Mouse (Mus musculus) spleen, postnatal 10 days (tissue): ENCODE measurements at regions not wholly inside any gene's neighbourhood (a gene's known extent, or its start where the extent isn't known, plus 50 kb on each side); places are given as distances from the start of the nearest gene placed in this dataset.

ENCODE experiments used
- DNase-seq, 2 experiments: peaks; one replicate each; pipeline ENCODE4 v3.0.0; 2021 to 2022; ENCODE audit warnings: low spot score in 2 of 2

GRCm38 (mm10) chr3:50939602-50940001 is 284.6 kb upstream of the Noct start:
- no peak for DNase-seq

- no peak for DNase-seq
Observed at GRCm38 (mm10) chr3:50940656-50941055, 283.6 kb upstream of the Noct start.

DNA sequence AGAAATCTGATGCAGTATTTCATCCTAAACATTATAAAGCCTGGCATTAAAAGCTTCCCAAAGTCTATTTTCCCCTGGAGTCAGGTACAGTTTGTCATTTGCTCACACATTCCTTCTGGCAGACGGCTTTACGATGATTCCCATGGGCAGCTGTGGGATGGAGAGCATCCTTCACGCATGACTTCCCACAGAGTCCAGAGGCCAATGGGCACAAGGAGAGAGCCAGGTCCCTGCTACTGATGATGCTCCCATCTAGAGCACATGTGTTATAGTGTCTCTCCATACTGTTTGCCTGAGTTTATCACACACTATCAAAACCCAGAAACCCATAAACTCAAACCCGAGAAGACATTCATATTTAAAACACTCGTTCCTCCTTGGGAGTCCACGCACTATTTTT is 270.8 kb upstream of the Noct start:
- DNase-seq, result no peak

DNA sequence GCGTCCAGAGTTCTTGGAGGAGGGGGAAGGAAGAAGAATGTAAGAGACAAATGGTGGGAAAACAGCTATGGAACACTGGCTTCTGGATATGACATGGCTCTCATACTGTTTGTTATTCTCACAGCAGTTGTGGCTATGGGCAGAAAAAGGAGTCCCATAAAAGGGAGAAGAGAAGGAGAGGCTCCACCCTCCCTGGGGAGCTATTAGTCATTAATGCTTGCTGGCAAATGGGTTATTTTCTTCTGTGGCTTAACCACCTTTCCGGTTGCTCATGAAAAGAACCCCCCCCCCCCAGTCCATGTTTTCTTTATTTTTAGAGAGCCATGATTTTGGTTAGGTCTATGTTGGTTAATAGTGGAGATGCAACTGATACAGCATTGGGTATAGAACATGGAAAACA is 253.9 kb upstream of the Noct start:
- DNase-seq, result no peak

DNA sequence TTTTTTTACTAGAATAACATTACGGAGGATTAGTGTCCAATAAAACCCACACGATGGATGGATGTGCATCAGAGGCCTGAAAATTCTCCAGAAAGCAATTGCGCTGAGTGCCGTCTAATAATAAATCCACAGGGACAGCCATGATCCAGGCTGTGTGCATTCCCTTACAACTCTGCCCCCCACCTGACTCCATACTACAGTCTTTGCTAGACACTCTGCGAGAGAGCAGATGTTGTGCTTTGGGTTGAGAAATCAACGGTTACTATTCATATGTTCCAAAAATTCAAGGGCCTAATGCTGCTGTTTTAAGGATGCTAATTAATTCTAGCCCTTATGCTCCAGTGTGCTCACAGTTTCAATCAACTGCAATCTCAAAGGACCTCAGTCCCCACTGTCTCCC is 251.2 kb upstream of the Noct start:
- no peak for DNase-seq

- no peak for DNase-seq
Observed at GRCm38 (mm10) chr3:50976141-50976780, 248.0 kb upstream of the Noct start.

DNA sequence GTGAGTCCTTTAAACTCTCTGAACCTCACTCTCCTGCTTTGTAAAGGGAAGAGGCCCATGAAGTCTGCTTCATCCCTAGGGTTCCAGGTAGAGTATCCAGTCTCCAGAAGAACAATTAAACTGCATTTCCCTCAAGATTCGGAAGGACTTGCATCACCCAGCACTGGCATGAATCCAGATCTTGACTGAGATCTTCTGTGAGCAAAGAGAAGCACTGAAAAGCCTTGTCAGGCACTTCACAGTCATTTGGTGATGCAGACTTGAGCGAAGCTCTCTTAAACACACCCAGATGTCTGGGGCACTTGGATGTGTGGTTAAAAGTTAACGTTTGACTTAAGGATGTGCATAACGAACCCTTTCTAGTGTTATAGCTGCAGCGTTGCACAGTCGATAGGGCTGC is 247.4 kb upstream of the Noct start:
- no peak for DNase-seq

GRCm38 (mm10) chr3:50978636-50979035 is 245.6 kb upstream of the Noct start:
- no peak for DNase-seq

GRCm38 (mm10) chr3:50979592-50979991 is 244.7 kb upstream of the Noct start:
- DNase-seq, result no peak

DNA sequence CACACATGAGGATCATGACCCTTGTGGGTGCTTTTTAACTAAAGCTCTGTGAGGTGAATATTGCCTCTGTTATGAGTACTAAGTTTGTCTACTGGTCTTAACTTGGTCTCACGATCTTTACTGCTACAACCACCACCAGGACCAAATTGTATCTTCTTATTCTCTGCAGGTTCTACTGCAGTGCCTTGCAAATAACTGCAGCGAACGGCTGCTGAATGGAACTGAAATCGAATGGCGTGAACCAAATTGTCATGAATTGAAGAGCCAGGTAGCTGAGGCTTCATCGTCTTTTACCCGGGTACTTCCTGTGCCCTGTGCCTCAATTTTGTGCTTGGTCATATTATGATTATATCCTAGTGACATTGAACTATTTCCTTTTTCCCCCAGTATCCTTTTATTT is 242.5 kb upstream of the Noct start:
- no peak for DNase-seq

DNA sequence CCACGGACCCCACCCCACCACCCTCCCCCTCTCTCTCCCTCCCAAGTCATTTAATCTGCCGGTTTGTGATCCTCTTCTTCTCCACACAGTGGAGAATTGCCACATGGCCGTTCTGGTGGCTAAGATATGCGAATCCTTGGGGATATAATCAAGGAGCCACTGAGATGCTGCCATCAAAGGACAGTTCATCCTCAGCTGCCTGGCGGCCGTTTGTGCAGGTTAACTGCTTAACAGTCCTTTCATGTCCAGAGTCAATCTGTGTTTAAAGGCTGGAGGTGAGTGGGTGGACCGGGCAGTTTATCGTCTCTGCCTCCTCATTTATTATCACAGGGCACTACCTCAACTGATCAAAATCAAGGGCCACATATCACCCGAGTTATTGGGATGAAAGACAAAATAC is 241.6 kb upstream of the Noct start:
- no peak for DNase-seq

DNA sequence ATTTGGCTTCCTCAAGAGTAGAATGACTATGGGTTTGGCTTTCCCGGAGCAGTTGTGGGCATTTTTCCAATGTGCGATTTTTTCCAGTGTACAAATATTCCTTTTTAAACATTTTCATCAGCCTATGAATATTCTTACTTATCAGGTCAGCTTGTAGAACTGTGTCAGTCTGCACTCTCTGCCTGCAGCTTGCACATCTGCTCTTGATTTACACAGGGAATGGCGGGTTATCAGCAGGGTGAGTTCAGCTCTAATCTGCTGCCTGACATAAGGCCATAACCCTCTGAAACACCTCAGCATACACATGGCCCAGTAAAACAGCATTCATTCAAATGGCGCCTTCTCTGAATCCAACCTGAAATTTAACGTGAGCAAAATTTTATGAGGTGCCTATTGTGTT is 241.1 kb upstream of the Noct start:
- DNase-seq, result no peak

- DNase-seq, result no peak
Observed at GRCm38 (mm10) chr3:50983962-50984765, 240.1 kb upstream of the Noct start.

DNA sequence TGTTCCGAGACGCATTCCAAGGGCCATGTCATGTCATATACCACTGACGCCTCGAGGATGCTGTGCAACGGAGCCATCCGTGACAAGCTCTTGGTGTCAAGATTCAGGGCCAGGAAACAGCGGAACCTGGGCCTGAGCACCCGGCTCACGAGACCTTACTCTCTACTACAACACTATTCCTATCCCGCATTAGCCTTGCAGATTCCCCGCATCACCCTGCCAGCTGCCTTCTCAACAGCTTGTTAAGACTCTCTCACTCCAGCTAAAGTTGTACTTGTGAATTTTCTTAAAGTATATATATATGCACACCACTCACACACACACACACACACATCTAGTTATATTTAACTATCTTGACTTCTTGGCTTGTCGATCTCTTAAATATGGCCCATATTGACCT is 236.4 kb upstream of the Noct start:
- DNase-seq, result no peak

DNA sequence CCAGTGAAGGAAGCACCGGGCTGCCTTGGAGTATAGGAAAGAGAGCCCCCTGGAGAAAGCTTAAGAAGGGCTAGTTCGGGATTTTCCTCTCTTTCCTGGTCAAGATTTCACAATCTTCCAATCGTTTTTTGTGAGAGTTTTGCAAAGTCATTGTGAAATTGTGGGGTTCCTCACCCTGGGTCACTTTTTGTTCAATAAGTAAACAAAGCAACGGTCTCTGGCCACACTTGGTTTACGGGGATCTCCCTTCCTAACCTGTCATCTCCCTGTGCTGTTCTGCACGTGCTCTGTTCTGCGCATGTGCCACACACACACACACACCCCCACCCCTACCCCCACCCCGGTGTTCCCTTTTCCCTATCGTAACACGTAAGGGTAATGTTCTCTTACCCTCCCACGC is 233.4 kb upstream of the Noct start:
- no peak for DNase-seq

DNA sequence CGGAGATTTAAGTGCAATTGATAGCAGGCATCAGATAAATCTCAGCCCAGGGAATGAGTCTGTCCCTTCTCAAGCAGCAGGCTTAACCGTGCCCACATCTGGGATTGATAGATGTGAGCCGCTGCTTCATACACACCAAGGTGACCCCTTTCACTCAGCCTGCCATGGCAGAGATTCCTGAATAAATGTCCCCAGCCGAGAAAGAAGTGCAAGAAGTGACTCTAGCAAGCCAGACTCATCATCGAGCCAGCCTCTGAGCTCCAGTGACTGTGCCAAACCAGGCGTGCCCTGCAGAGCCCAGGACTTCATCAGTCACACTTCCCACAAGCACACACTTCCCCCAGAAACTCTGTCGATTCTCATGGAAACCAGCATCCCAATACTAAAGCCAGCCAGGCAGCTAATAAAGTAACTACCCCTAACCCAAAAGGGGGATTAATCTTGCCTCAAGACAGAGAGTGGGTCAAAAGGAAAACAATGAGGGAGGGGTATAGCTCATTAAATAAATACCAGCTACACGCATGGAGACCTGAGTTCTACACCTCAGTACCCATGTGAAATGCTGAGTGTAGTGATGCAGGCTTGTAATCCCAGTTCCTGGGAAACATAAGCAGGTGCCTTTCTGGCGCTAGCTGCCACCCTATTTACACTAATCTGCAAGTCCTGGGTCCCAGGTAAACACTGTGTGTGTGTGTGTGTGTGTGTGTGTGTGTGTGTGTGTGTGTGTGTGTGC is 231.5 kb upstream of the Noct start:
- no peak for DNase-seq

- DNase-seq, result no peak
Observed at GRCm38 (mm10) chr3:50999745-51000144, 224.5 kb upstream of the Noct start.

- DNase-seq, result no peak
Observed at GRCm38 (mm10) chr3:51000938-51001337, 223.3 kb upstream of the Noct start.

DNA sequence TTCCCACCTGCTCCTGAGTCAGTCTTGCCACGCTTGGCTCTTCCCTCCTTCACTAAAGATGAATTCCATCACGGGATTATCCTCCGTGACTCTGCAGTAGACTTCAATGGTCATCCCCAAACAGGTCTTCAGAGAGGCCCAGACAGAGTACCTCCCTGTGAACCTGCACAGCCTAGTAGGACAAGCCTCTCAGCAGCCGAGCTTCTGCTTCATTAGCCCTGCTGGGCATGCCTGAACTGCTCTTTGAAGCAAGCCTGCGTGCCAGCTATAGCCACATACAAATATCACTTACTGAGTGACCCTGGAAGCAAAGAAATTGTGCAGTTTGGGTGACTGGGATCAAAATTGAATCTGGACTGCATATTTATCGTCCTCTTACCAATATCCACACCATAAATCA is 221.6 kb upstream of the Noct start:
- DNase-seq, result no peak

DNA sequence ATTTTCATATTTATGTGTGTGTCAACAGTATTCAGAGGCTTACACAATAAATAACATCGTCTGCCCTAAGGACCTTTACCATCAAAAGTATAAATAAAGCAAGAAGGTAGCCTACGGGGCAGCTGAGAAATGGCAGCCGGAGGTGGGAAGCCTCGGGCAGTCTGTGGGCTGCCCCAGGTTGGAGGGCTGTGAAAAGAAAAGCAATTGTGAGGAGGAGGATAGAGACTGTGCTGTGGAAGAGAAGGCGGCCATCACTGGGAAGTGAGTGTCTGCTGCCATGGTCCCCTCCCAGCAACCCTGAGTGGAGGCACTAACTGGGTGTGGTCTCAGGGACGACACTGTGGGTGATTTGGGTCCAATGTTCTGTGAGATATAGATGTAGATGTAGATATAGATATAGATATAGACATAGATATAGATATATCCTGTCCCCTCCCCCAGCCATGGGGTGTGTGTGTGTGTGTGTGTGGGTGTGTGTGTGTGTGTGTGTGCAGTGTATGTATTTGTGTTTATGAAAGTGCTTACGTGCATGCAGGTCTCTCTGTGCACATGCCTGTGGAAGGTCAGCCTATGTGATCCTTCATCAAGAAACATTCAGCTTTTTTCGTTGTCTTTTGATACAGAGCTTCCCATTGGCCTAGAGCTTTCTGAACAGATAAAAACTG is 220.6 kb upstream of the Noct start:
- DNase-seq, result no peak

- no peak for DNase-seq
Observed at GRCm38 (mm10) chr3:51004216-51004615, 220.0 kb upstream of the Noct start.

GRCm38 (mm10) chr3:51009098-51009497 is 215.1 kb upstream of the Noct start:
- no peak for DNase-seq
